Mouse (Mus musculus) heart, embryonic 14.5 days (tissue): Measurements from ENCODE around the gene Dock7. TPM values are rescaled to one million over a fixed set of nuclear protein-coding genes. Genes with fewer than 3 reads are reported as not detected.

Experiments used
- ATAC-seq: fragments of 200-750 bp; cut with Nextera tagmentation; 2 replicates; pipeline ENCODE4 v1.8.0; 2017; ENCODE audit warnings: low read depth, moderate TSS enrichment; ENCODE audit not compliant: insufficient number of reproducible peaks, insufficient read depth, low FRiP score
- H3K27ac ChIP-seq, 2 experiments: fragments of 200-500 bp in 1 of 2; fragments of 300-500 bp in 1 of 2; sonication (generic) in 1 of 2; replicated peaks in 1 of 2; 2 replicates each; pipeline ENCODE4 v1.5.1; 2012 to 2014; ENCODE audit warnings: low read depth in 2 of 2, low read length in 2 of 2, control low read depth in 1 of 2, mild to moderate bottlenecking in 1 of 2, mixed read lengths in 1 of 2; ENCODE audit not compliant: control insufficient read depth in 1 of 2, insufficient read depth in 1 of 2
- H3K27me3 ChIP-seq: fragments of 300-500 bp; sonication (generic); 2 replicates; pipeline ENCODE4 v1.6.1; 2014; ENCODE audit warnings: mild to moderate bottlenecking, low read length, control low read depth; ENCODE audit not compliant: control insufficient read depth, insufficient read depth
- H3K36me3 ChIP-seq: fragments of 300-500 bp; sonication (generic); 2 replicates; pipeline ENCODE4 v1.6.1; 2014; ENCODE audit warnings: mild to moderate bottlenecking, control low read depth, low read length, mixed read lengths; ENCODE audit not compliant: control insufficient read depth, insufficient read depth
- H3K4me1 ChIP-seq, 2 experiments: fragments of 200-500 bp in 1 of 2; fragments of 300-500 bp in 1 of 2; sonication (generic) in 1 of 2; 2 replicates each; pipeline ENCODE4 v1.6.1; 2012 to 2014; ENCODE audit warnings: low read length in 2 of 2, control low read depth in 1 of 2, mixed read lengths in 1 of 2; ENCODE audit not compliant: control insufficient read depth in 2 of 2, insufficient read depth in 2 of 2
- H3K4me2 ChIP-seq: fragments of 300-500 bp; sonication (generic); 2 replicates; pipeline ENCODE4 v1.6.1; 2014; ENCODE audit warnings: mild to moderate bottlenecking, low read length
- H3K4me3 ChIP-seq, 2 experiments: fragments of 200-500 bp in 1 of 2; fragments of 300-500 bp in 1 of 2; sonication (generic) in 1 of 2; 2 replicates each; pipeline ENCODE4 v1.5.1; 2012 to 2014; ENCODE audit warnings: low read length in 2 of 2, mild to moderate bottlenecking in 2 of 2, control low read depth in 1 of 2, low read depth in 1 of 2, moderate library complexity in 1 of 2; ENCODE audit not compliant: control insufficient read depth in 1 of 2, insufficient read depth in 1 of 2
- H3K9ac ChIP-seq: fragments of 300-500 bp; sonication (generic); 2 replicates; pipeline ENCODE4 v1.6.1; 2014; ENCODE audit warnings: mild to moderate bottlenecking, low read length
- H3K9me3 ChIP-seq: fragments of 300-500 bp; sonication (generic); 2 replicates; pipeline ENCODE4 v1.6.1; 2016; ENCODE audit warnings: low read length, control low read depth; ENCODE audit not compliant: control insufficient read depth
- WGBS: fragments of 180-500 bp; shearing (Covaris S2); extraction: QIAGEN DNeasy Blood & Tissue Kit; methylation state at CpG from one replicate; pipeline ENCODE4 v1.1.7; 2014; 5-methylcytosine and 5-hydroxymethylcytosine counted together
- polyA plus RNA-seq: library from polyadenylated mRNA; unstranded; fragments of >200 nt; fragmentation: Nextera tagmentation; extraction: Ambion mirVana; gene quantifications from 2 replicates; pipeline ENCODE4 v1.2.1, GENCODE M21; 2014

Gene Dock7
- polyA plus RNA-seq, 1 experiment from 2014 or later: 34.4 TPM

DNA sequence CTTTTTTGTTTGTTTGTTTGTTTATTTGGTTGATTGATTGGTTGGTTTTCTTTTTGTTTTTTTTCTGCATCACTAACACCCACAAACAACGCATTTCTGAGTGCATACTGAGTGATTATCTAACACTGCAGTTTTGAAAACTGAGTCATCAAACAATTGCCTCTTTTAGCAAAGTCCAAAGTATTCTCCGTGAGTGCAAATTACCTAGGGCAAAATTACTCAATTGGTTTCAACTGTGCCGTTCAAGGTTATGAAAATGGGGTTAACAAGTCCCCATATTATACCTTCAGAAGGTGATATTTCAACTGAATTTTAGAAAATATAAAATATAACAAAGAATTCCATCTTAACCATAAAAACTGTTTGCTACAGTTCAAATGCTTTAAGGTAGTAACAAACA, 74.2 kb downstream of the Dock7 start:
- no peak overlapping the region for H3K4me2 ChIP-seq

DNA sequence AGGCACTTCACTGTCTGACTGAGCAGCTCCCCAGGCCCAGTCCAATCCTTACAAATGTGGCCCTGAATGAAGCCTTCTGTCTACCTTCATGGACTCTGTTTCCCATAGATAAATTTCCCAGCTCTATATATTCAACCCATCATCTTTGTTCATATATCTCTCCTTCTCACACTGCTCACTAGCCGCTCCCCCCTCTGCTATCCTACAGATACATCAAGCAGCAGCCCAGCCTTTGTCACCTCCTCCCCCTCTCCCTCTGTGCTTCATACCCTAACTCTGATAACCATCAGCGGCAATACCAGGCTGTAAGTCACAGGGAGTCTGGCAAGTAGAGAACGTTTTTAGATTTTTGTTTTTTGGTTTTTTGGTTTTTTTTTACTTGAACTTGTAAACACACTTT, 75.9 kb downstream of the Dock7 start:
- H3K27ac ChIP-seq: no peak overlapping the region
- H3K9ac ChIP-seq: no peak overlapping the region; the same call in 1 of the 2 replicates
- H3K4me3 ChIP-seq: no peak overlapping the region
- peaks cover 22% of the 10 kb centered on the region for H3K36me3 ChIP-seq
- no peaks in the 10 kb centered on the region for H3K27me3 ChIP-seq
- H3K4me2 ChIP-seq: no peak overlapping the region
- peaks cover 3 to 4% of the 10 kb centered on the region in 2 experiments; a peak in 1 of 4 replicates for H3K4me1 ChIP-seq
- no peak for ATAC-seq
- no peaks in the 10 kb centered on the region for H3K9me3 ChIP-seq
- 41% methylated on average over 3 of the region's 3 CpGs for WGBS

More for the DNA sequence above, 74.2 kb downstream of the Dock7 start:
- no peak for ATAC-seq
- Histone ChIP-seq H3K9ac (no peak overlapping the region), H3K27me3 (no peaks in the 10 kb centered on the region), H3K9me3 (no peaks in the 10 kb centered on the region), H3K4me3 (no peak overlapping the region), H3K4me1 (peaks cover 3 to 4% of the 10 kb centered on the region in 2 experiments; a peak in 1 of 4 replicates), H3K36me3 (peaks cover 32% of the 10 kb centered on the region), H3K27ac (no peak overlapping the region)
- 76% methylated on average over 3 of the region's 3 CpGs for WGBS

GRCm38 (mm10) chr4:99032921-99033320, 87.8 kb downstream of the Dock7 start:
- Histone ChIP-seq H3K4me2 (no peak overlapping the region), H3K9me3 (no peaks in the 10 kb centered on the region), H3K4me3 (no peak overlapping the region), H3K36me3 (no peaks in the 10 kb centered on the region), H3K27ac (no peak overlapping the region), H3K4me1 (no peaks in the 10 kb centered on the region), H3K9ac (no peak overlapping the region), H3K27me3 (no peaks in the 10 kb centered on the region)
- WGBS: 65% methylated on average over 4 of the region's 4 CpGs
- no peak for ATAC-seq

DNA sequence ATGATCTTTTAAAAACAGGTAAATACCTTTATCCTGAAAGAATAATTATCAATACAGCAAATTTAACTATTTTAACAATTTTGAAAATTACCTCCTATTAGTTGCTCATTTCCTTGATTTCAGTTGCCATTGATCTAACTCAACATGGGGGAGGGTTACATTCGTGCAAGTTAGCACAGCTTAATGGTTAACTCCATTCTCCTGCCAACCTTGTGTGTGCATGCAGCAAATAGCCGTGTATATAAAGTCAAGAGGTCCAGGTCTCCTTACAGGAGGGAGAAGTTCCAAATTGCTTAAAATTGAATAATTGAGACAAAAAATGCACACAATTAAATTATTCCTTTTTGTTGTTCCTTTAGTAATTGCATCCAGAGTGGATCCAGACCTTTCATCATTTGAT, 90.0 kb downstream of the Dock7 start, which contains the start of gene Angptl3:
Gene Angptl3 (plus strand): TSS at position 269 of the 400 bp plus-strand sequence.
- Histone ChIP-seq H3K4me2 (no peak within 1 kb of the TSS), H3K9ac (no peak within 1 kb of the TSS), H3K36me3 (0 out of 2 replicates have a peak, but pooled peaks cover 2% of the 10 kb centered on the region), H3K9me3 (no peaks in the 10 kb centered on the region), H3K27me3 (no peaks in the 10 kb centered on the region), H3K27ac (no peak within 1 kb of the TSS), H3K4me3 (no peak within 1 kb of the TSS), H3K4me1 (no peaks in the 10 kb centered on the region)
- no peak for ATAC-seq
- 85% methylated on average over 2 of the region's 2 CpGs for WGBS

- Histone ChIP-seq H3K4me2 (no peak overlapping the region), H3K4me3 (no peak overlapping the region), H3K4me1 (no peaks in the 10 kb centered on the region), H3K27me3 (no peaks in the 10 kb centered on the region), H3K9me3 (no peaks in the 10 kb centered on the region), H3K27ac (no peak overlapping the region), H3K9ac (no peak overlapping the region), H3K36me3 (0 out of 2 replicates have a peak, but pooled peaks cover 2% of the 10 kb centered on the region)
- WGBS: 91% methylated on average over 5 of the region's 5 CpGs
- ATAC-seq: no peak
Observed at GRCm38 (mm10) chr4:99028377-99028776, 92.3 kb downstream of the Dock7 start.

DNA sequence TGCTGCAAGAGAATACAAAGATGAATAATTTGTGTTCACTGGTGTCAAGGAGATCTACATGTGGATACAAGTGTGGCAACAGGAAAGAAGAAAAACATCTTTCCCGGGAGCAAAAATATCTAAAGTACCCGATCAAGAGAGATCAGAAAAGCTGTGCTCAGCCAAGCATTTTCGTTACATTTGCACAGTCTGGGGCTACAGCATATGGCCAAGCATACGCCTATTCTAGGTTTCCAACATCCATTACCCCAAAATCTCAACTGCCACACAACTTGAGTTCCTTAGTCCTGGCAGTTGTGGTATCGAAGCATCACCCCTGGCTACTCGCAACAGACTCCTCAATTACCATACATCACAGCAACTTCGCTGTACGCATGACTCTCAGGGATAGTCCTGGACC, 98.5 kb downstream of the Dock7 start:
- ATAC-seq: no peak
- H3K36me3 ChIP-seq: peaks cover 15% of the 10 kb centered on the region
- no peaks in the 10 kb centered on the region for H3K9me3 ChIP-seq
- WGBS: 92% methylated on average over 8 of the region's 8 CpGs
- H3K4me1 ChIP-seq: no peaks in the 10 kb centered on the region
- no peak overlapping the region for H3K4me3 ChIP-seq
- H3K27me3 ChIP-seq: no peaks in the 10 kb centered on the region
- H3K9ac ChIP-seq: no peak overlapping the region
- H3K4me2 ChIP-seq: no peak overlapping the region
- no peak overlapping the region for H3K27ac ChIP-seq

GRCm38 (mm10) chr4:99011039-99011438, 109.7 kb downstream of the Dock7 start:
- H3K36me3 ChIP-seq: peaks cover 62% of the 10 kb centered on the region
- no peak overlapping the region for H3K4me3 ChIP-seq
- no peak overlapping the region for H3K9ac ChIP-seq
- H3K27ac ChIP-seq: no peak overlapping the region
- ATAC-seq: no peak
- H3K4me2 ChIP-seq: no peak overlapping the region
- no peaks in the 10 kb centered on the region for H3K9me3 ChIP-seq
- WGBS: 88% methylated on average over 4 of the region's 4 CpGs
- no peaks in the 10 kb centered on the region for H3K27me3 ChIP-seq
- no peaks in the 10 kb centered on the region for H3K4me1 ChIP-seq

GRCm38 (mm10) chr4:99006319-99006718, 114.4 kb downstream of the Dock7 start:
- Histone ChIP-seq H3K4me1 (no peaks in the 10 kb centered on the region), H3K27me3 (no peaks in the 10 kb centered on the region), H3K9me3 (no peaks in the 10 kb centered on the region), H3K4me2 (no peak overlapping the region), H3K9ac (no peak overlapping the region), H3K36me3 (peaks cover 36% of the 10 kb centered on the region), H3K4me3 (no peak overlapping the region), H3K27ac (no peak overlapping the region)
- no peak for ATAC-seq
- WGBS: 88% methylated on average over 2 of the region's 2 CpGs
